Mouse (Mus musculus): ENCODE data around the gene Cdkl2.

The Cdkl2 gene

DNA sequence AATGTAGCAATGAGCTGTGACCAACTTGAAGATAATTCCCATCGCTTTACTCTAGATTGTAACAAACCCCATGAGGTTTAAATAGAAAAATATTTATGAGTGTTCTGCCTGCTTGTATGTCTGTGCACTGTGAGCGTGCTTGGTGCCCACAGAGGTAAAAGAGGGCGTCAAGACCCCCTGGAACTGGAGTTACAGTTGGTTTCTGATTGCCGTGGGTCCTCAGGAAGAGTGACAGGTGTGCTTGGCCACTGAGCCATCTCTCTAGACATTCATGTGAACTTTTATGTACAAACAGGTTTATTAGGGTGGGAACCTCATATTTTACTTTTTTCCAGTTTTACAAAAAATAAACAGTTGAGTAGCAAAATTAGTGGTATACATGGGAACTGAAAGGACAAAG is at the start of gene Cdkl2:
Gene Cdkl2, minus strand, starts transcription at position 101 of the 400 bp plus-strand sequence.
- DNase-seq: no peak

DNA sequence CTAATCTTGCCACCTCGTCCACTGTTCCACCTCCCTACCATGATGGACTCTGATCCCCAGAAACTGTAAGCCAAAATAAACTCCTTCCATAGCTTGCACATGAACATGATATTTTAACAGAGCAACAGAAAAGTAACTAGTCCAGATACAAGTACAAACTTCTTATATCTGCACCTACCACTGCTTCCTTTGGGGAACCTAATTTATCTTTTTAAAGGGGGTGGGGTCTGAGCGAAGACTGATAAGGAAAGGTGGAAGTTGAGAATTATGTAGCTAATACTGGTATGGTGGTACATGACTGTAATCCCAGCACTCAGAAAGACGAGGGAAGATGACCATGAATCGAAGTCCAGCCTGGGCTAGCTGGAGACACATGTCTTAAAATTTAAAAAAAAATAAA is 43.8 kb upstream of the Cdkl2 start:
- no peak for DNase-seq

DNA sequence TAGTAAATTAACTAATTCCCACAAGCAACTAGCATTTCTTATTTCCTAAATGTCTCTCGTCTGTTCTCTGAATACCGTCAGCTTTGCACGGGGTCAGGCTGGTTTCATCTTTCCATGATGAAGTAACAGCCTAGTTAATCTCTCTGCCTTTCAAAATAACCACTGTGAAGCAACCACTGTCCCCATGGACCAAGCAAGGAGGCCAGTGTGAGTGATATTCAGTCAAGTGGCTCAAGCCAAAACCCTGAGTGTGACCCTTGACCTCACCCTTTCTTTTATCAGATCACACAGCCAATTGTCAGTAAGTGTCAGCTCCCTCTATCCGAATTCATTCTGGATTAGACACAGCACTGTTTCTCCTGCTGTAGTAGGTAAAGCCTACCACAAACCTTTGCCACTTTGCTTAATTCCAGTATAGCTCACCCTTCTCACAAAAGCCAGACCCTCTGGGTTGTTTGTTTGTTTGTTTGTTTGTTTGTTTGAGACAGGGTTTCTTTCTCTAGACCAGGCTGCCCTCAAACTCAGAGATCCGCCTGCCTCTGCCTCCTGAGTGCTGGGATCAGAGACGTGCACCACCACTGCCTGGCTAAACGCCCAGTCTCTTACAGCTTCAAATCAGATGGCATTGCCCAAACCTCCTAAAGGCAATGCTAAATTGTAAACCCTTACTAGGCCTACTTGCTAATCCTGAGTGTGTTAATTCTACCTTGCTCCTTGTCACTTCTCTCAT is 42.3 kb upstream of the Cdkl2 start:
- no peak for DNase-seq

DNA sequence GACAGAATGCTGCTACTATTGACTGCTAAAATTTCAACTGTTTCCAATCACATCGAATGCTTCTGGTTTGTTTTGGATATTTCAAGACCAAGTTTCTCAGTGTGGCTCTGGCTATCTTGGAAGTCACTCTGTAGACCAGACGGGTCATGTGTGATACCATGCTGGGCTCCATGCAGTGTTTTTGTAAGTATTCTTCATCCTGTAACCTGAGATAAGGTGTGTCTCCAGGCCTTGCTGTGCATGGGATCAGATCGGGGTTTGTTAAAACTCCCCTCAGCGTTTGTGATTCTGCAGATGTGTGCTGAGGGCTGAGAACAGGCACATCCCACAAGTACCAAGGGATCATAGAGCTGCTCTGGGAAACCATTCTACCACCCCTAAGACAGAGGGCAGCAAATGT is 41.6 kb upstream of the Cdkl2 start:
- DNase-seq: no peak

DNA sequence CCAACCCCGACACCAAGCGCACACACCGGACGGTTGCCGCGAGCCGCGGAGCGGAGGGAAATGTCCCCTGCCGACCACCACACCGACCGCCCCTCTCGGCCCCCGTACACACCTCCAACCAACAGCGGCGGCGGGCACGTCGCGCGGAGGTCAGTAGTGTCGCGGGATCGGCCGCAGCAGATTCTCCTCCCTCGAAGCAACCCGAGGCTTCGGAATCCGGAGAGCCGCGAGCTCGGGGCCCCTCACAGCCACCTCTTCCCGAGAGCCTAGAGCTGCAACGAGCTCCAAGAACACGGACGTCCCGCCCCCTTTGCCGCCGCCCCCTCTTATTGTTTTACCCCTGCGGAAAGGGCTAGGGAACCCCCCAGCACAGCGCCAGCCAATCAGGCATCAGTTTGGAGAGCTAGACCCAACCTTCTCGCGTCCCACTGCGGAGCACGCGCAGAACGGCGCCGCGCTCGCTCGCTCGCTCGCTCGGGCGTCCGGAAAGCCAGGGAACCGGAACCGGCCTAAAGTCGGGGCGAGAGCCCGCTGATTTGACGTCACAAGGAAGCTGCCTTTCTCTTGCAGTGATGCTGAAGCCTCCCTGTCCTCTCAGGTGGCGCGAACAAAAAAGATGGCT is 39.8 kb upstream of the Cdkl2 start, which contains the start of gene G3bp2:
Gene G3bp2, minus strand, starts transcription at position 303 of the 622 bp plus-strand sequence.
- DNase-seq: peak; percentile 97 to 98

DNA sequence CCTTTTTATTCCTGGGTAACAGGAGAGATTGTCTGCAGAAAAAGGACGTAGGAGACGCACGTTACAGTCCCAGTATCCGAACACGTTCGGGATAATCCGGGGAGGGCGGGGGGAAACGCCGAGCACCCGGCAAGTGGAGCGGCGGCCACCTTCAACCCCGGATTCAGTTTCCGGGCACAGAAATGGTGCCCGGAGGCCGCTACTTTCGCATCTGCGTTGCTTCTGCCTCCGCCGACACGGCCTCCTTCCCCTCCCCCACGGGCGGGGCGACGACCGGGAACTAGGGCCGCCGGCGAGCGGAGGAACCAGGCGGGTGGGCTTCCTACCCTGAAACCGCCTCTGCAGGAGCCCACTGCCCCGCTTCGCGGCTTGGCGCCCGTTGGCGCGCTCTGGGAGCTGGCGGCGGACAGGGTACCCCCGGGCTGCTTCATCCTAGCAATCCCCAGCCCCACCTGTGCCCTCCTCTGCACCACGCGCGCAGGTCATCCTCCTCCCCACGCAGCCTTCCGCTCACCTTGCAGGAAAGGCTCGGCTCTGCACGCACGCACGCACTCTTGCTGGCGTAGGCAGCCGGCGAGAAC is 39.2 kb upstream of the Cdkl2 start:
- peak; percentile 63 to 69 for DNase-seq

DNA sequence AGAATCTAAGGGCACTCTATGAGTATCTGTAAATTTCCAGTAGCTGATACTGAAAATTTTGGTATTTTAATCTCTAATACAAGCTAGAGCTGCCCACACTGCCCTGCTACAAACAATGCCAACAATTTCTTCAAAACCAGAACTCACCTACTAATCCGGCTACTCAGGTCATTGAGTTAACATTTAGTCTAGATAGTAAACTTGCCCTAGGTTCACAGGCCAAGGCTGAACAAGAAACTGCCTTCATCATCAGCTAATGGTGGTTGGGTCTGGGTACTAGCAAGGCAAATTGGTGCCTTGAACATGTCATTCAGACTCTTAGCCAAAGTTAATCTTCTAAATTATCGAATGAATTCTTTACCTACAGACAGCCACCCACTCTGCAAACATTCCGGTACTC is 37.6 kb upstream of the Cdkl2 start:
- DNase-seq: no peak

DNA sequence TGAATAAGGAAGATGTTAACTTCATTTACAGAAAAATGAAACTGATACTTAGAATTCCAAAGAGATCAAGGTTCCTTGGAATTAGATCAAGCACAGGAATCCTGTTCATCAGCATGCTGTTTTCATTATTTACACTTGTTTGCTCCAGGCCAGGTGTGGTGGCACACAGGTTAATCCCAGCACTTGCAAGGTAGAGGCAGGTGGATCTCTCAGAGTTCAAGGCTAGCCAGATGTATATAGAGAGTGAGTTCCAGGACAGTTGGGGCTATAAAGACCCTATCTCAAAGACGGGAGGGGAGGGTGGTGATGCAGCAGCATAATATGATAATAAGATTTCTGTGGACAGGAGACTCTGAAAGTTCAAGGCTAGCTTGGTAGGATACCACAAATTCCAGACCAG is 36.7 kb upstream of the Cdkl2 start:
- no peak for DNase-seq

DNA sequence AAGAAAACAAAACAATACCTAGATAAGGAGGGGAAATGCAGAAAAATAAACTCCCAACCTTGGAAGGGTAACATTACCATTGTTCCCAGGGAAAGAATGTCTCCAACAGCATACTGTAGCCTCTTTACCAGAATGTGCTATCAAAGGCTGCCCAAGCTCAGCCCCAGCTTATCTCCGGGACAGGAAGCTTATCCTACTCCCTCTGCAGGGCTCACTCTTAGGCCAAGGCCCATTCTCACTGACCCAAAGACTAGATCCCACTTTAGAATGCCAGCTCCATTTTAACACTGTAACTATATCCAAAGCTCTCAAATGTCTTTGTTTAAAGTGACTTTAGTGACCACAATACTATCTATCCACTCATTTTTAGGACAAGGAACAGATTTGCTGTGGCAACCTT is 35.6 kb upstream of the Cdkl2 start:
- DNase-seq: no peak

DNA sequence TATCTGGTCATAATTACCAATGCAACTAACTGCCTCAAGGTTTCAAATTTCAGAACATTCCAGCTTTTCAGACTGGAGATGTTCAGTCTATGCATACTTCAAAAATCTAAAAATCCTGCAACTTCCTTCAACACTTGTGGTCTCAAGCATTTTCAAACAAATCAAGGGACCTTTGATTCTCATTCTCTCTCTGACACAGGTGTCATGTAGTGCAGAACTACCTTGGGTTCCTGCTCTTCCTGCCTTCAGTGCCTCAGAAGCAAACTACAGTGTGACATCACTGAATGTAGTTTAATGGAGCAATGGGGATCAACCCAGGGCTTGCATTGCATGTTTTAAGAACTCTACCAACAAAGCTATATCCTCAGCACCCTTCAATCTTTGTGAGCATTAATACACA is 35.1 kb upstream of the Cdkl2 start:
- no peak for DNase-seq

DNA sequence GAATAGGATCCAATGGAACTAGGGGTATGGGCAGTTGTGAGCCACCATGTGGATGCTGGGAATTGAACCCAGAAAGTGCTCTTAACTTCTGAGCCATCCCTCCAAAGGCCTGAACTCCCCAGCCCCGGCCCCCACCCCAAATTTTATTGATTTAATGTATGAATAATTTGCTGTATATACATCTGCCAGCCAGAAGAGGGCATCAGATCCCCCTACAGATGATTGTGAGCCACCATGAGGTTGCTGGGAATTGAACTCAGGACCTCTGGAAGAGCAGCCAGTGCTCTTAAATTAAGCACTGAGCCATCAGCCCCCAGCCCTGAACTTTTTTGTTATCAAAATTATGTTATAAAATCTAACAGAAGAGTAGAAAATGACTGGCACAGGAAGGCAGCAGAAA is 32.6 kb upstream of the Cdkl2 start:
- DNase-seq: no peak

DNA sequence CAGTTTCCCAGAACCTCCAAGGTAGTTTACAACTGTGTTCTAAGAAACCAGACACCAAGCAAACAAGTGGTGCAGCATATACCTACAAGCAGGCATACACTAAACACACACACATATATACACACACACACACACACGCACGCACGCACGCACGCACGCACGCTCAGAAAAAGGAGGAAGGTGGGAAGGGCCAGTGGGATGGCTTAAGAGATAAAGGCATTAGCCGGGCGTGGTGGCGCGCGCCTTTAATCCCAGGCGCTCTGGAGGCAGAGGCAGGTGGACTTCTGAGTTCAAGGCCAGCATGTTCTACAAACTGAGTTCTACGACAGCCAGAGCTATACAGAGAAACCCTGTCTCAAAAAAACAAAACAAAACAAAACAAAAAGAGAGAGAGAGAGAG is 30.4 kb upstream of the Cdkl2 start:
- no peak for DNase-seq

DNA sequence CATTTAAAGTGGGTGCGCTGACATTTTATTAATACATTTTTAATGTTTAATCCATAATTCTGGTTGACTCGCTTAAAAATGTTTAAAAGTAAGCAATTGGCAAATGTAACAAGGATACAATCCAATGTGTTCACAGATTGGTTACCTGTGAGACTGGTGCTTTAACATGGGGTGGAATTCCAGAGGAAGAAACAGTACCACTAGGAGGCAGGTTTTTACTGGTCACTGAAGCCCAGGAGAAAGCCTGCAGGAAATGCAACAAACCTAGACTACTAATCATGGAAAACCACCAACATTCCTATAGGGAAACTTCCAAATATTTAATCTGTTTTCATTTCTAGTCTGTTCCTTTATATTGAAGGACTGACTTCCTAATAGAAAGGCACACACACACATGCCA is 19.5 kb upstream of the Cdkl2 start:
- DNase-seq: no peak

DNA sequence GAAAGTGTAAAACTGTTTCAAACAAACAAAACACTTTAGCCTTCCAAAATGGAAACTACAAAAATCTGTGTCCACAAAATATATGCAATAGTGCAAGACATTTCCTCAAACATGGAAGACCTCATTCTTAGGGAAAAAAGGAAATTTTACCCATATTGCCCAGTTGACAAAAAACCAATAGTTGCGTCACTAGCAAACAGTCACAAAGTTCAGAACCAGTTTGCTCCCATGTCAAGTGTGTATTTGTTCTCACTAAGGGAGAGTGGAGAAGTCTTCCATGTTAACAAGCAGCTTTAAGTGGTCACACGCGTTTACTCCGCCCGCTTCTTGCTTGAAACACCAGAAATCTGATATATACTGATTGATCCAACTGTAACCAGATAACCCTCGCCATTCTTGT is 9.2 kb upstream of the Cdkl2 start:
- no peak for DNase-seq

DNA sequence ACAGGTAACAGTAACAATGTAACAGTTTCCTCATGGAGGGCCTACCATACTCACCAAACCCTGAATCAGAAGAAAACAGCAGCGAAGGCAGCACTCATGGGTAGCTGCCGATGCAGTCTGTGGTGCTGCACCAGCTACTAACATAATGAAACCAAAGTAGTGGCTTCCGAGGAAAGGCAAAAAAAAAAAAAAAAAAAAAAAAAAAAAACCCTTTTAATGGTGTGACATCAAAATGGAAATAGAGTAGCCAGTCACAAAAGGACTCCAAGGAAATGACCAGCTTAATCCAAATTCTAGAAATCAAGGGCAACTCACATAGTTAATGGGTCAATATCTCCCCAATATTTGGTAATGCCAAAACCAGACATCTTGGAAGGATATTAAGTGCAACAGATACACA is 6.7 kb upstream of the Cdkl2 start:
- no peak for DNase-seq

DNA sequence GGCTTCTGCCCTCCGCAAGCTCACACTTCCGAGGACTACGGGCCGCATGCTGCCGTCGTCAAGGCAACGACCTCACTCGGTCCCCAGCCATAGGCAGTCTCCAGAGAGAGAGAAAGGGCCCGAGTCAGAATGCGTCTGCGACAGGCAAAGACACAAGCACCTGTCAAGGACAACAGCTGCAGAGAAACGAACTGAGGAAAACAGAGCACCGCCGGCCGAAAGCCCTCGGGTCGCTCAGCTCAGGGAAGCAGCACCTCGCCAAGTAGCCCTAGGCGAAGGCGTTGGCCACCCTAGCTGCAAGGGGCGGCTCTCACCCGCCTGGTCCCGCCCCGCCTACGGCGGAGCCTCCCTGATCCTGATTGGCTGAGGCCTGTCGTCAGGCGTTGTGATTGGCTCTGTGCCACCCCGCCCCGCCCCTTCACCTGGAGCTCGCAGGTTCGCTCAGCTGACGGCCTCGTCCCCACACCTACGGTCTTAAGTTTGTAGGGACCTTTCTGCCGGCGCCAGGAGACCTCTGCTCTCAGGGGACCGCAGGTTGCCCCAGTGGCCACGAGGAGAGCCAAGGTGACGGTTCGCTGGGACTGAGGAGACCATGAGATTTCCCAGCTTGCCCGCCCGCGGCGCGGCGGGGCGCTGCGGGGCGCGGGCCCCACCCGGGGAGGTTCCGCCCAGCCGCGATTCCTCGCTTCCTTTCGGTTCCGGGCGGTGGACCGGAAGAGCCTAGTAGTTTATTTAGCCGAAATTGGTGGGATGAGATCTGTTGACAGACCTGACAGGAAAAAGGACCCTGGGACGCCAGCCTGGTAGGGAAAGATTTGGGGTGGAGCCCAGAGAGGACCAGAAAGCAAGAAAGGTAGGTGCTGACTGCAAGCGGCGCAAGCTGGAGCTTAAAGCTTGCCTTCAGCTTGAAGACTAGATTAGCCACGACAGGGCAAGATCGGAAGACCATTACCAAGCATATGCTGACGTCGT is 1.0 kb downstream of the Cdkl2 start:
- DNase-seq: peak; percentile 92

DNA sequence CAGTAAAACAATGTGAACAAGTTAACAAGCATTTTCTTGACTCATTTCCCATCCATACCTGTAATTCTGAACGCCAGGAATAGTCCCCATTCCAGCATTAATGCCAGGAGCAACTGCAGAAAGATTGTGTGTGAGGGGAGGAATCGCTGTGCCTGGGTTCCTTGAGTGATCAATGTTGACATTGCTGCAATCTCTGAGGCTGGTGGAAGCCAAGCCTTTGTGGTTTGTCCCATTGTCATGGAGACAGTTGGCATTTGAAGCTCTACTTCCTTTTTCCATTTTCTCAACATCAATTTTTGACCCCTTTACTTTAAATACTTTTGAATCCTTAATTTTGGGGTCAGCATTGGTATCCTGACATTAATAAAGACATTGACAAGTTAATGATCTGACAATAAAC is 23.7 kb downstream of the Cdkl2 start:
- no peak for DNase-seq

DNA sequence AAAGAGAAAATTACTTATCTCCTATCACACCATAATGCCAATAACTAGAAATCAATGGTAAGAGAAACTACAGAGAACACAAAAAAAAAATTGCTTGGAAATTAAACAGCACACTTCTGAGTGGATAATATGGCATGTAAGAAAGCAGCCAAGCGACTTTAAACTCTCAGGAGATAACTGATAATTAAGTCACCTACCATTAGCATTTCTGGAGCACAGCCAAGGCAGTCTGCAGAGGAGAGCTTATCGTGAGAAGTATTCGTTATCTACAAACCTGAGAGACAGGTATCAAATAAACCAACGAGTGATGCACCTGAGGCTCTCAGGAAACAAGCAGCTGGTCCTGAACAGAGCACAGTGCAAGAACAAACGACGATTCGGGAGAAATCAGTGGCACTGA is 31.9 kb downstream of the Cdkl2 start:
- DNase-seq: no peak

DNA sequence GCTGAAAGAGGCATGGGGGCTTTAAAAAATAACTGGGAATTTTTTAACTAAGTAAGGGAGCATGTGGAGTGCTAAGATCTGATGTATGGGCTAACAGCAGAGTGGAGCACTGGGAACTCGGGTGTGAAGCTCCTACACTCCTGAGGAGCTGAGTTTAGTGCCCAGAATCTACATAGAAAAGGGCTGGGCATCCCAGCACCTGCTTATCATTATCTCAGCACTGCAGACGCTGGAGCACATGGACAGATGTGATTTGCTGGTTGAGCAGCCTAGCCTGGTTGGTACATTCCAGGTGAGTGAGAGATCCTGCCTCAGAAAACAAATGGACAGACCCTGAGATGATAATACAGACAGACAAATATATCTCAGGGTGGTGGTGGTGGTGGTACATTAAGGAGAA is 33.9 kb downstream of the Cdkl2 start:
- no peak for DNase-seq

DNA sequence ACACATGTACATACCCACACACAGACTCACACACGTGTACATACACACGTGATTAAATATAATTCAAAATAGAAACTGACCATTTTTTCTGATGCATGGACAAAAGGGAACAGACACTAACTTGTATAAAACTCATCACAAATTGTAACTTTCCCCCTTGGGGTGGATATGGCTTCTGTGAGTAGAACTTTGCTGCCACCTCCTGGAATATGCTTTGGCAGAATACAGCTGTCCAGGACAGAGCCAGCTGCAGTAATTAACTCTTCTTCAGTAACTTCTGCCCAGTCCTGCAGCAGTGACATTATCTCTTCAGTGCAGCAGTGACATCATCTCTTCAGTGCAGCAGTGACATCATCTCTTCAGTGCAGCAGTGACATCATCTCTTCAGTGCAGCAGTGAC is 40.7 kb downstream of the Cdkl2 start:
- DNase-seq: no peak

DNA sequence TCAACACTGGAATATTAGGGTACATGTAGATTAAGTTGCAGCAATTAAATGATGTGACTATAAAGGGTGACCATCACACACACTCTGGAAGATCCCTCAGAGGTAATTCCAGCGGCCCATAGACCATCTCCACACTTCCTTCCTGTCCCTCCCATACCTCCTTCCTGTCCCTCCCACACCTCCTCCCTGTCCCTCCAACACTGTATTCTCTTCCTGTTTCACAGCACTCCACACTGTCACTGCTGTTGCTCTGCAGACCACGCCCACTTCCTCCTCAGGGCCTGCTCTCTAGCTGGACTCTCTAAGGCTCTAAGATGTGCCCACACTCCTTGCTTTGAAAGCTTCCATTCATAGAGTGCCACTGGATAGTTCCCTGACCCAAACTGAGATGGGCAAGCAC is 42.9 kb downstream of the Cdkl2 start:
- peak; percentile 22 to 55 for DNase-seq

DNA sequence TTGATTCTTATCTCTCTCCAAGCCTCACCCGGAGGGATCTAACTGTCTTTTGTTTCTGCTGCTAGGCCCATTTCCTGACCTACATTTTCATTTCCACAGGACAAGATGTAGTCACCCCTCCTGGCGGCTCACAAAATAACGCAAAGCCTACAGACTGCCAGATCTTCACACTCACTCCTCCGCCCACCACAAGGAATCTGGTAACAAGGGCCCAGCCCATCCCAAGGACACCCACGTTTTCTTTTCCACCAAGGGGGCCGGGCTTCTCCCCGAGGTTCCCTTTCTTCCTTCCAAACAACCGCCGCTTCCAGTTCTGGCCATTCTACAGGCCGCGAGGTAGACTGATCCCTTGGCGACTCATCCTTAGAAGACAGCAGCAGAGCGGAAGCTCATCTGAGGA is 49.1 kb downstream of the Cdkl2 start:
- DNase-seq: no peak

DNA sequence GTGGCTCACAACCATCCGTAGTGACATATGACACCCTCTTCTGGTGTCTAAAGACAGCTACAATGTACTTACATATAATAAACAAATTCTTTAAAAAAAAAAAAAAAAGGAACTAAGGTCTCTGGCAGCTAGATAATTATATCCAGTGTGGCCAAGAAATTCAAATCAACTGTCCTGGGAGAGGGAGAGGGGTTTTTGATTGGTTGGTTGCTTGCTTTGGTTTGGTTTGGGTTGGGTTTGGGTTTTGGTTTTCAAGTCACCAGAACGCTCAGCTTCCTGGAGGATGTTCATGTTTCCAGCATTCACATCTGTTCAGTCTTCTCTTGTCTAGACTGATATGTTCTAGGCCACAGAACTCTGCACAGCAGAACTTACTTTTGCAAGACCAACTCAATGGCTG is 50.6 kb downstream of the Cdkl2 start:
- DNase-seq: no peak

All from thymus, adult 18-20 months (tissue).